Mouse (Mus musculus) testis, adult 10 weeks (tissue): ENCODE measurements around the gene Olfr689. TPM values are rescaled to one million over a fixed set of nuclear protein-coding genes. Genes with fewer than 3 reads are reported as not detected.

Source experiments
- polyA plus RNA-seq: library from polyadenylated mRNA; stranded (reverse); fragments of 350-450 nt; fragmentation: Illumina TruSeq; extraction: RNeasy Lipid Tissue Mini Kit (QIAGEN cat#74804); gene quantifications from one replicate; pipeline ENCODE4 v1.2.3, GENCODE M21; 2014; ENCODE audit warnings: low read depth, low replicate concordance

Olfr689 gene
- polyA plus RNA-seq = not detected

DNA sequence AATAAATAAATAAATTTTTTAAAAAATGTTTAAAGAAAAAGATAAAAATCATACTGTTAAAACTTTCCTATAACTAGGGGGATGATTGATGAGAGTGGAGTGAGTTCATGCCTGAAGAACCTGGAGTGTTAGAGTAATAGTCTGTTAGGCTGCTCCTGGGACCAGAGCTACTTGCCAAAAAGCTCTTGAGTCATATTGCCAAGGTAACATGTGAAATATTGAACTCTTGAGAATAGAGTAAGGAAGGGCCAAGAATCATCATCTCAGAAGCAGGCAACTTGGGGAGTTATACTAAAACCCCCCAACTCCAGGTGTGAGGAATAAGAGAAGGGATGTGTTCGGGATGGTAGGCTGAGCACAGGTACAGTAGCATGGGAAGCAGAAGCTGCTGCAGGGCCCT is at the start of gene Olfr689:
Gene Olfr689 (plus strand): TSS at position 301 of the 400 bp plus-strand sequence.

DNA sequence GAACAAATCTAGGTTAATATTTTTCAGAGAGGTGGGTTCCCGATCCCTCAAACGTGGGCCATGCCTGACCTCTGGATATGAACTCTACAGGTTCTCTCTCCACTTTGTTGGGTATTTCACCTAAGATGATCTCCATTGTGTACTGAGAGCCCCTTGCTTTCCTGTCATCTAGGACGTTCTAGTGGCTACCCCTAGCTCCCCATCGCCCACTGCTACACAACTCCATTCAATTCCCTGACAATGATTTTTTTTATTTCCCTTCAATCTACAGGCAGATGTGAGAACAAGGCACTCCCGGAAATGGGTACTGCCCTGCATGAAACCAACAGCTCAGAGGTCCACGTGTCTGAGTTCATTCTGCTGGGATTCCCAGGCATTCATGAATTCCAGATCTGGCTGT is 23.2 kb upstream of the Olfr689 start, which contains the start of gene Olfr688:
Gene Olfr688 (plus strand): TSS at position 301 of the 400 bp plus-strand sequence.

DNA sequence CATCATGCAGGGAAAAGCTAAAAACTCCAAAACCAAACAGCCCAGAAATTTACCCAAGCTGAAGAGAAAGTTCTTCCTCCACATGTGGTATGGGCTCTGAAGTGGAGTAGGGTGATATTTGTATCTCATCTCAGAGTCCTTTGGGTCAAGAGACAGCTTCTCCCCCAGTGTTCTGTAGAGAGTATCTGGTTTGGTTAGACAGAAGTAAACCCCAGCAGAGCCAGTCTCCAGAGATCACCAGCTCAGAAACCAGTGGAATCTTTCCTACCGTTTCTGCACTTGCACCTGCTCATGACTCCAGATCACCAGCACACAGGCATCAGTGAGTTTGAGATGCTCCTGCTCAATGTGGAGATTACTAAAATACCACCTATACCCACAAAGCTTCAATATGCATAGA is 23.0 kb downstream of the Olfr689 start, which contains the start of gene Olfr690:
Gene Olfr690 (minus strand): TSS at position 101 of the 400 bp plus-strand sequence.

GRCm38 (mm10) chr7:105342170-105342569 is 31.2 kb downstream of the Olfr689 start, which contains the start of gene Olfr691:
Gene Olfr691 (minus strand): TSS chr7:105342270.

GRCm38 (mm10) chr7:105367930-105368329 is 57.0 kb downstream of the Olfr689 start, which contains the start of gene Olfr692:
Gene Olfr692 (plus strand): TSS chr7:105368230.

Other genes starting within 250 kb of the Olfr689 start
- gene Olfr678, start 246.7 kb upstream of the Olfr689 start, polyA plus RNA-seq = not detected
- not detected for gene Olfr679, start 230.0 kb upstream of the Olfr689 start, polyA plus RNA-seq
- gene Olfr680-ps1, start 218.3 kb upstream of the Olfr689 start, polyA plus RNA-seq = not detected
- not detected for gene Olfr681, start 194.3 kb upstream of the Olfr689 start, polyA plus RNA-seq
- not detected for gene Olfr683, start 164.2 kb upstream of the Olfr689 start, polyA plus RNA-seq
- gene Olfr684, start 147.5 kb upstream of the Olfr689 start, polyA plus RNA-seq = not detected
- gene Olfr685, start 125.2 kb upstream of the Olfr689 start, polyA plus RNA-seq = not detected
- not detected for gene Olfr686, start 103.7 kb upstream of the Olfr689 start, polyA plus RNA-seq
- not detected for gene Olfr688, start 23.1 kb upstream of the Olfr689 start, polyA plus RNA-seq
- gene Olfr690, start 22.9 kb downstream of the Olfr689 start, polyA plus RNA-seq = 0.25 TPM
- gene Olfr691, start 31.1 kb downstream of the Olfr689 start, polyA plus RNA-seq = 0.31 TPM
- not detected for gene Olfr692, start 57.1 kb downstream of the Olfr689 start, polyA plus RNA-seq
- gene Gm5901, start 63.9 kb downstream of the Olfr689 start, polyA plus RNA-seq = 3.9 TPM
- 9.2 TPM for gene Fam160a2, start 88.9 kb downstream of the Olfr689 start, polyA plus RNA-seq
- gene Cnga4, start 93.4 kb downstream of the Olfr689 start, polyA plus RNA-seq = 1.8 TPM
- not detected for gene Cckbr, start 114.6 kb downstream of the Olfr689 start, polyA plus RNA-seq
- gene Cavin3, start 171.1 kb downstream of the Olfr689 start, polyA plus RNA-seq = 0.69 TPM
- gene Smpd1, start 243.2 kb downstream of the Olfr689 start, polyA plus RNA-seq = 0.62 TPM